Mouse (Mus musculus) left cerebral cortex, postnatal 25 days (tissue): Measurements from ENCODE around the gene Crtac1. TPM values are rescaled to one million over a fixed set of nuclear protein-coding genes. Genes with fewer than 3 reads are reported as not detected.

ENCODE experiments used
- DNase-seq, 2 experiments: peaks; one replicate each; pipeline ENCODE4 v3.0.0; 2022; ENCODE audit warnings: low spot score in 2 of 2, mixed read lengths in 1 of 2
- intact Hi-C: fragments of 180-260 bp; cut with DNase I; formaldehyde crosslinking; loops from one replicate; pipeline ENCODE4 v1.15.1; 2025
- microRNA-seq, 2 experiments: library from miRNA; unstranded; fragments of <30 nt; microRNA quantifications; one replicate each; pipeline ENCODE4 v1.2.0; 2022
- total RNA-seq, 2 experiments: library from RNA; stranded (reverse); gene quantifications; 2 replicates each; pipeline ENCODE4 v1.2.3; 2021

Crtac1 gene
- total RNA-seq, 2 experiments from 2014 or later = 59.1 to 72.7 TPM

DNA sequence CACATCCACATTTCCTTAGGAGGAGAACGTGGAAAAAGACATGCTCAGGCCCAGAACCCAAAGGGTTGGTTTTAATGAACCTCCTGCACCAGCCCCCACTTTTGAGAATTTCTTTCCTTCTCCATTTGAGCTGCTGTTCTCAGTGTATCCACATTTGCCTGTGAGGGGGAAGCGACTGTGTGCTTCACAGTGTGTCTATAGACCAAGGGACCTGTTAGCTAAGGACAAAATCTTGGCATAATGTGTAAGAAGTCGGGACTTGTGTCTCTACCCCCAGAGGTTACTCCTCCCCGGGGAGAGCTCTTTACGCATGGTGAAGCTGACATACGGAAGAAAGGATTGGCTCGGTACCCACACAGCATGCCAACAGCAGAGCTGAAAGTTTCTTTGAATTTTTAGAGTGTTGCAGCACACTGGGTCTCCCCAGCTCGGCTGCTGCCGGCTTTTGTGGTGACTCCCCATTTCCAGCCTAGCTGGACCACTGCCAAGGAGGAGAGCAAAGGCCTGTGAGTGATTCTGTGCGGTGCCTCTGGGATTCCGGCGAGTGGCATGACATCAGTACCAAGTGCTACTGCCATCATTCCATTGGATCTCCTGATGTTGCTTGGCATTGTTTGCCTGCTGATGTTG lies 174.9 kb downstream of the Crtac1 start:
- DNase-seq = peak in 1 of 2 experiments; percentile 74

DNA sequence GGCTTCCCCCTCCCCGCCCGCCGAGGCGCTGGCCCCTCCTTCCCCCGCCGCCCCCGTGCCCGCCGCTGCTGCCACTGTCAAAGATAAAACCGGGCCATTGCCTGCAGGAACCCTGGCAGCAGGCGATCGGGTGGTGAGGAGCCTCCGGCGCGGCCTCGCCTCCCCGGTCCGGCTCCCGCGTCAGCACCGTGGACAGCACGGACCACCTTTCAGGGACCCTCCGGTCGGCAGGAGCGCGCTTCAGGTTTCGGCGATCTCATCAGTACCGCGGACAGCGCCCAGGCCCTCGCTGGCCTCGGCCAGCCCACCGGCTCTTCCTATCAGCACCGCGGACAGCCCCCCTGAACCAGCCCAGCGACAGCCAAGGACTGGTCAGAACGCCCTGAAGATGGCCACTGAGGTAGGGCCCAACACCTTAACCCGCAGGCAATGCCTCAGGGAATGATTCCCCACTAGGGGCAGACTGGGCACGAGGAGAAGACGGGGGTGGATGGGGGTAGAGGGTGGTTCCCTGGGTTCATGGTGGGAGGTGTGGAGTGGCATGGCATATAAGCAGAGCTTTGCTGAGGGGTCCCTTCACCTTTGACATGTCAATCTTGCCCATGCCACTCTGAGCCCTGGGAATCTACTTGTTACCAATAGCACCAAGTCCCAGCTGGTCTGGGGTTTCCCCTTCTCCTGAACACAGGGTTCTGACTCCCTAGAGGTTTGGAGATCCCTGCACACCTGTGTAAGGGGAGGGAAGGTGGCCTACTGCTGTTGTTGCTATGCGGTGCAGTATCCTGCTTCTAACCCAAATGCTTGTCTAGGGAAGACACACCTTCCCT lies 175.6 kb downstream of the Crtac1 start:
- peak; percentile 54 to 66 for DNase-seq
- intact Hi-C loops = loop anchor here (2.0 to 10.0 kb wide), 4 partner anchors 17 to 1189 kb away; partner anchors contain the start of gene Cnnm1

More for the DNA sequence above, 174.9 kb downstream of the Crtac1 start:
- intact Hi-C loops = loop anchor here (2.0 to 10.0 kb wide), 4 partner anchors 18 to 1188 kb away; partner anchors contain the start of gene Cnnm1

- DNase-seq = peak; percentile 59 to 75
- intact Hi-C loops = loop anchor here (5.0 to 10.0 kb wide), 2 partner anchors 38 to 1189 kb away; partner anchors contain the start of gene Cnnm1
Measured at GRCm38 (mm10) chr19:42255438-42255783, 176.2 kb downstream of the Crtac1 start.

DNA sequence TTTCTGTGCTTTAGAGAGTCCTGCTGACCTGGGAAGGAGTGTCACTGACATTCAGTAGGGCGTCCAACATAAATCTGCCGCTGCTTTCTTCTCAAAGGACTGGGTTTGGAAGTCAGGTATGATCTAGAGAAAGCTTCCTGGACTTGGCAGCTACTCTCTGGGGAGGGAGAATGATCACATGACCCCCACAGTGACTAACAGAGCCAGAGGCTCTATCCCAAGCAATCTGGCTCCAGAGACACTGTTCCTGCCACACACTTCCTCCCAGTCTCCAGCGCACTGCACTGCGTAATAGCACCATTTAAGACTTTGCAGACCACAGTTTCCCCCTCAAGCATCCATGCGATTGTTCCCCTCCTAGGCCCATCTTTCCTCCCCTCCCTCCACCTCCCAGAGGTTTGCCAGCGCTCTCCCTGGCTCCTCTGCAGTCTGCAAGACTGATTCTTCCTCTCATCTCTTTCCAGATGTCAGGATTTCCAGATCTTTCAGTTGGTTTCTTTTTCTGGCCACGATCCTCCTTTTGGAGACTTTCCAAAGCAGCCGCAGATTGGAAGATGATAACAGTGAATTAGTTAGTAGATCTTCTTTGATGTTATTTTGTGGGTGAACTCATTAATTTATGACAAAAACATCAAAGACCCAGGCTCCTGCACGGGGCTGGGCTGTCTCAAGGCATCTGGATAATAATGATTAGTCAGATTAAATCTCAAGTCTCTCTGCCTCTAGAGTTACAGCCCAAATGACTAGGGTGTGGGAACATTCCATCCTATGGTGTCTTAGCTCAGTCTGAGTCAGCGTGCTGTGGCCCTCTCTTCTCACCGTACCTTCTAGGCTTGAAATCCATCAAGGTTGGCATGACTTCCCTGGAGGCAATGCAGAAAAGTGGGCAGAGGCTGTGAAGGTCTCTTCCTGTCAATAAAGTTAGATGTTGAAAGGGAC lies 181.3 kb downstream of the Crtac1 start:
- peak in 1 of 2 experiments; percentile 60 for DNase-seq
- intact Hi-C loops = loop anchor here (10.0 kb wide), 1 partner anchor 1195 kb away; the partner anchor contains the start of gene Cnnm1

DNA sequence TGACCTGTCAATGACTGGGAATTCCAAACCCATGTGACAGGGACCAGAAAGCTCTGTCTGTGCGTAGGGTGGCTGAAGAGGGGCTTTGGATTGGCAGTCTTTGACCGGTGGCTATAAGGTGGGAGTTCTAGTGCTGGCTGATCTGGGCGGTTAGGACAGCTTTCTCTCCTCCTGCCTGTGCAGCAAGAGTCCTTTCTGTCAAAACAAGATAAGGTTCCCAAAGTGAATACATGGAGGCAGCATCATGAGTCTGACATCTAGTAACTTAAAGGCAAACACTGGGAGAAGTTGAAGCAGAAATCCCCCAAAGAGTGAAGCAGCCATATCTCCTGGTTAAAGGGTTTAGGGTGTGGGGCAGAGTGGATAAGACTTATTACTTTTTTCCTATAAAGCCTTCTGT lies 184.1 kb downstream of the Crtac1 start, which contains the start of gene Golga7b:
Golga7b (plus strand) TSS at position 56 of the 400 bp plus-strand sequence.
- no peak for DNase-seq
- intact Hi-C loops = no loop called here

DNA sequence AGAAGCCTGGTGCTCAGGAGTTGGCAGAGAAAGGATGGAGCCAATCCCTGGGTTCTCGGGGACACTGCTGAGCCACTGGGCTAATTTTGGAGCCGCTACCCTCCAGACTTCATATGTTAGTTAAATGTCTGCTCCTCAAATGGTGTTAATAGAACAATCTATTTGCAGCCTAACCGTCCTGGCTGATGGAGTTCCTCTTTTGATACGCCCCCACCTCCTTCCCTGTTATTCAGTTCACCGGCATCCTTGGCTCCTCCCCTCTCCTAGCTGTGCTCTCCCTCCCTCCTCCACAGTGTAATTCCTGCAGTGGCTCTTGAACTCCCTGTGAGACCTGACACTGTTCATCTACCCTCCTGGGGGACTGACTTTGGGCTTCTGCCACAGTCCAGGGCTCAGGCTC lies 185.0 kb downstream of the Crtac1 start:
- no peak for DNase-seq
- intact Hi-C loops = no loop called here

DNA sequence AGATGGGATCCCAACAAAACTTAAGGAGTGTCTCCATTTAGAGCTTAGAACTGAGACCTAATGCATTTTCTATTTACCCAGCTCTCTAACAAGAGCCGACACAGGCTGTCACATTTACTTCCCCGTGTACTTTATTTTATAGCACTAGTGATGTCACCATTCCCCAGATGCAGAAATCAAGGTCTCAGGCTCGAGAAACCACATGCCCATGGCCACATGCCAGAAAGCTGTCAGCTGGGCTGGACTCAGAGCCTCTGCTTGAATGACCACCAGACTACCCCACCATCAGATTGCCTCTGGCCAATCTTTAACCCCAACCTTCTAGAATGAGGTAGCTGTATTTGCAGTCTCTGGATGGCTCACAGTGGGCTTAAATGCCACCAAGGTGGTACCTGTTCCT lies 188.2 kb downstream of the Crtac1 start:
- no peak for DNase-seq
- intact Hi-C loops = no loop called here

DNA sequence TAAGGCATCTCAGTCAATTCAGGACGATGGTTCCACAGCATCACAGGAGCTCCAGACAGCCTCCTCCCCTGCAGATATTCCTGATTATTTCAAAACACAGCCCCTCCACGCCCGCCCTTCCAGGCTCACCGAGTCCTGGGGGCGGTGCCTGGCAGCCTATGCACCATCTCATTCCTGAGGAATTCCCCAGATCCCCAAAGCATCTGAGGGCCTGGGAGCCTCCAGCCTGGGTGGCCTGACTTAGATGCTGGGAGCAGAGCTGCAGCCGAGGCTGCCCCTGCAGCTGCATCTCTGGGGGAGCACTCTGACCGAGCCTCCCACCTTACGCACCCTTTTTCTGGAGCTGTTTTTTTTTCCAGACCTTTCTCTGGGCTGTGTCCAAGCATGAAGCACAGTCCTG lies 190.7 kb downstream of the Crtac1 start:
- intact Hi-C loops = no loop called here
- DNase-seq = no peak

- intact Hi-C loops = loop anchor here (1.0 to 10.0 kb wide), 3 partner anchors 18 to 126 kb away; no protein-coding TSS in a partner anchor
- peak; percentile 22 to 65 for DNase-seq
Measured at GRCm38 (mm10) chr19:42238341-42238715, 193.3 kb downstream of the Crtac1 start.

- intact Hi-C loops = loop anchor here (1.0 to 10.0 kb wide), 3 partner anchors 19 to 127 kb away; no protein-coding TSS in a partner anchor
- DNase-seq = peak; percentile 50 to 90
Measured at GRCm38 (mm10) chr19:42237602-42238340, 193.8 kb downstream of the Crtac1 start.

Small RNA genes within 50 kb of the gene (microRNA-seq; reads per million reads assigned to microRNA genes)
- 0 reads per million in 2 experiments for gene Gm26339
- 9.7 to 14.8 reads per million in 2 experiments for gene Mir3085

Other genes starting within 250 kb of the Crtac1 start
- gene Sfrp5, start 229.5 kb downstream of the Crtac1 start, total RNA-seq = 1 to 10 TPM in 1 of 2 experiments, under 1 TPM in 1; 0.62 to 1.3 TPM
- 100 to 1,000 TPM; 130 to 140 TPM for gene Golga7b, start 184.2 kb downstream of the Crtac1 start, total RNA-seq
- 10 to 100 TPM; 18.5 to 19.6 TPM for gene R3hcc1l, start 87.0 kb upstream of the Crtac1 start, total RNA-seq
- under 1 TPM in 1 of 2 experiments, not detected in 1; 0.16 TPM for gene Loxl4, start 181.0 kb upstream of the Crtac1 start, total RNA-seq